Mouse (Mus musculus) gastrocnemius, postnatal 36 days (tissue): Measurements from ENCODE around the gene Ntng1. TPM values are rescaled to one million over a fixed set of nuclear protein-coding genes. Genes with fewer than 3 reads are reported as not detected.
A peak's percentile ranks its signal among the peaks of the same experiment; 100 is the strongest.

Source experiments
- DNase-seq, 2 experiments: peaks; one replicate each; pipeline ENCODE4 v3.0.0; 2022
- intact Hi-C: fragments of 180-260 bp; cut with DNase I; formaldehyde crosslinking; loops from one replicate; pipeline ENCODE4 v1.15.1; 2025
- long read RNA-seq, 2 experiments: library from polyadenylated mRNA; stranded (forward); transcript quantifications; one replicate each; pipeline ENCODE4 v2.0.0; 2021
- total RNA-seq, 2 experiments: library from RNA; stranded (reverse); gene quantifications; 2 replicates each; pipeline ENCODE4 v1.2.3; 2021

Gene Ntng1
- total RNA-seq, result under 1 TPM; 0.36 to 0.67 TPM
- long read RNA-seq, experiment 1, partial matches to known transcripts, result 0 of 2 reads
- long read RNA-seq, experiment 1, other reads (novel, unspliced or antisense), result 2 of 2 reads
- long read RNA-seq, experiment 2, partial matches to known transcripts, result 0 of 1 reads
- long read RNA-seq, experiment 2, other reads (novel, unspliced or antisense), result 1 of 1 reads

DNA sequence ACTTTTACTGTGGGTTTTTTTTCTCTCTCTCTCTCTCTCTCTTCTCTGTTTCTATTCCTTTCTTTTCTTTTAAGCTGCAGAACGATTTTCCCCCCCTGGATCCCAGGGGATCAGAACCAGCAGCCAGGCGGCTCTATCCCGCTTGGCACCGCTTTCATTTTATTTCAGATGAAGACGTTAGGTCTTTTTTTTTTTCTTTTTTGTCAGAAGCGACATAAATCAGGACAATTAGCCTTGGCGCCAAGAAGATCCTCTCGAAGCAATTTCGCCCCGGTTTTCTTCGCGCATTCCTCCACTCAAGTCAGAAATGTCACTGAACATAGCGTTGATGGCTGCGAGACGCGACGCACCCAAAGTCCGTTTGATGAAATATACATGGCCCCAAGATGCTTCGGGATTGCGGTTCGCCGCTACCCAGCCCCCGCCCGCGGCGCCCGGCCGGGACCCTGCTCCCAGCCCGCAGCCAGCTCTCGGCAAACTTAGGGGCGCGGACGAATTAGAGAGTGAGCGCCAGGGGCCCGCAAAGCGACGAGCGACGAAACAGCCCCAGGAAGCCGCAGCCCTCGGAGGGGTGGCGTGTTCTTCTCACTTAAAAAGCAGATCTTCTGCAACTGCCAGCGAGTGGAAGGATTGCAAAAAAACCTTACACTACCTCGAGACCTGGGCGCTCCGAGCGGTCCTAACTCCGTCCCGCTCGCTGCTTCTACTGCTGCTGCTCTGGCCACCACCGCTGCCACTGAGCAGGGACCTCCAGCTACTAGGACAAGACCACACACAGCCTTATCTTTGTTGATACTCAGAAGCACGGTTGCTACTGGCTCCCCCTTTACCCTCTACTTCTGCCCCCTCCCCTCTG is at the start of gene Ntng1:
TSS of gene Ntng1 (minus strand) at position 806 of the 856 bp plus-strand sequence.
- peak in 1 of 2 experiments; percentile 15 for DNase-seq
- intact Hi-C loops, result loop anchor here (5.0 kb wide), 1 partner anchor 1326 kb away; no protein-coding TSS in a partner anchor

DNA sequence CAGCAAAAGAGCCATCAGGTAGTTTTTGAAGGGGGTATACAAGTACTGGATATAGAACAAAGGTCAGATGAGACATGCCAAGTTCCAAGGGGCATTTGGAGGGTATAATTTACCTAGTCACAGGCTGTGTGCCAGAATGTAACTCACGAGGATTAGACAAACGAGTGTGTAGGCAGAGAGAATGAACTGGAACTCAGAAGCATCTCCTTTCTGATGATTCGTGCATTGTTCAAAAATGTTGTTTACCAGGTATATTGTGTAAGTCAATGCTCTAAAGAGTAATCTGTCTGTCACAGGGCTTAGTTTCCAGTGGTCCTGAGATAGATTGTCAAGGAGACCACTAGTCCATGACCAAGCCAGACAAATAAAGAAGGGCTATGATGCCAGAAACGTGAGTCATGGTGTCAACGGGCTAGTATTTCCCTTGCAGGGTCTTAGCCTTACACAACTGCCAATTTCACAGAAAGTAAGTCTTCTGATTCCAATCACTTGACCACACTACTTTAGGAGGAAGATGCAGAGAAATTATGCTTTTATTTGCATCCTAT is 43.7 kb upstream of the Ntng1 start:
- DNase-seq, result no peak
- intact Hi-C loops, result no loop called here

- intact Hi-C loops, result no loop called here
Measured at GRCm38 (mm10) chr3:110149089-110149488, 5.3 kb upstream of the Ntng1 start.

GRCm38 (mm10) chr3:110144301-110145055 is 667 bp upstream of the Ntng1 start:
- intact Hi-C loops, result loop anchor here (5.0 kb wide), 1 partner anchor 1327 kb away; no protein-coding TSS in a partner anchor
- no peak for DNase-seq

More at GRCm38 (mm10) chr3:110149089-110149488, 5.3 kb upstream of the Ntng1 start:
- no peak for DNase-seq

GRCm38 (mm10) chr3:110142314-110143205 is 1.3 kb downstream of the Ntng1 start:
- intact Hi-C loops, result loop anchor here (5.0 kb wide), 1 partner anchor 1325 kb away; no protein-coding TSS in a partner anchor
- no peak for DNase-seq

DNA sequence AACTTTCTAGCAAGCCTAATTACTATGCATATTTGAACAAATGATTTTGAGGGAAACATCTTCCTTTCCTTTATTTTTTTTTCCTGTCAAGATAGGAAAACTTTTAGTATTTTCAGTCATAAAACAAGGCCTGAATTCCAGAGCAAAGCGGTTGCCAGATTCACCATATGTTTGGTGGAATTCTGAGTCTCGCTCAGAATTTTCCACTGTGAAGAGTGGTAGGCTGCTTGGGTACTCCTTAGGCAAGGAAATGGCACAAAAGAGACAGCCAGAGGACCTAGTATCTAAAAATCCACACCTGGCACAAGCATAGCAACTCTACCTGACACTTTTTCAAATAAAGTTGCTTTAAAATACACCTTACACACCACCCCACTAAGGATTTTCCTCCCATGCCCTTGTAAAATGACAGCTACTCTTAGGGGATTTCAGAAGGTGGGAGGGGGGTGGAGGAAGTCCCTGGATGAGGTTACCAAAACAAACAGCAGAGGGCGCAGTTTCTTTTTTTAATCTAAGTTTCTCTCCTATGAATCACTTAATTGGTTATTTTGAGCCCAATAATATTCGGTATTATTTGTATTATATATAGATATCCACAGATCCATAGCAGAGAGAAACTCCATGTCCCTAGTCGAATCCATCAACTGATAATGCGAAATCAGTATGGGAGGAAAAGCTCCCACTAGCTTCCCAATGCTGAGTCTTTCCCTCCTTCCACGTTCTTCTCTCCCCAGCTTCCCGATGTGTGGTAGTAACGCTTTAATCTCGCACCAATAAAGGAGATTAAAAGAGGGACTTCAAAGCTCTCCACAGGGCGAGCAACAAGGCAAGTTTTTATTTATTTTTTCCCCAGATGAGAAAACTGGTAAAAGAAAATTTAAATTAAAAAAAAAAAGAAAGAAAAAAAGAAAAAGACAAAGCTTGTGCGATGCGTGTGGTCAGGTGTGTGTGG is 2.2 kb downstream of the Ntng1 start:
- intact Hi-C loops, result loop anchor here (5.0 kb wide), 1 partner anchor 1324 kb away; no protein-coding TSS in a partner anchor
- DNase-seq, result peak in 1 of 2 experiments; percentile 12

- intact Hi-C loops, result no loop called here
Measured at GRCm38 (mm10) chr3:110136115-110136514, 7.7 kb downstream of the Ntng1 start.

DNA sequence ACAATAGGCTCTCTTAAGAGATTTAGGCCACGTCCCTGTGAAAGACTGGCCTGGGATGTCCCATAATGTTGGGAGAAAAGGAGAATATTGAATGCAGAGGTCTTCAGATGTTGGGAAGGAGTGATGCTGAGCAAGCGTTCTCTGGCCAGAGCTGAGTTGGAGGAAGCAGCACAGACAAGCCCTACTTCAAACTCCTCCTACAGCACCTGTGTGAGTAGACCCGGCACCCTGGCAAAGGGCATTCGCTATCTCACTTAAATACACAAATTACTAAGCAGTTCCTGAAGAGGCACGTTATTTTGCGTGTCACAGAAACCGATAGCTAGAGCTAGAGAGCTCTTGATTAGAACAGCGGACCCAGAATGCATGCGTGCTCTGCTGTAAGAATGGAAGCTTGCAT is 10.7 kb downstream of the Ntng1 start:
- intact Hi-C loops, result no loop called here
- no peak for DNase-seq

More at GRCm38 (mm10) chr3:110136115-110136514, 7.7 kb downstream of the Ntng1 start:
- DNase-seq, result no peak

GRCm38 (mm10) chr3:110132289-110132688 is 11.5 kb downstream of the Ntng1 start:
- intact Hi-C loops, result no loop called here
- DNase-seq, result no peak

GRCm38 (mm10) chr3:110131043-110131891 is 12.5 kb downstream of the Ntng1 start:
- no peak for DNase-seq
- intact Hi-C loops, result no loop called here

- intact Hi-C loops, result no loop called here
- no peak for DNase-seq
Measured at GRCm38 (mm10) chr3:110129607-110130006, 14.2 kb downstream of the Ntng1 start.

DNA sequence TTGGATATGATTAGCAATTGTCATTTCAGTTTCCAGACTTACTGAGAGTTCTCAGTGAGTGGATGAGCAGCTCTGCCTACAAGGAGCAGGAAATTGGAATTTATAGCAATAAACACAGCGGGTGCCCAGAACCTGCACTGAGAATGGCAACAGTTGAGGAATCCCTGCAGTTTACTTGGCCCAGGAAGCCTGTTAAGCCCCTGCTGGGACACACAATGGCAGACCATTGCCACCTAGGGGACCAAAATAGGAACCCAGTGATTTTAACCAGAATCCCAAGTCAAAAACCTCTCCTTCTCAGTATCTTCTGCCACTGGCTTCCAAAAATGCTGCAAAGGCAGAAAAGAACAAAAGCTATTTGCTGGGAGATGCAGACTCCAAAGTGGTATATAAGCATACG is 37.8 kb downstream of the Ntng1 start:
- intact Hi-C loops, result loop anchor here (10.0 kb wide), 1 partner anchor 371 kb away; no protein-coding TSS in a partner anchor
- DNase-seq, result no peak

DNA sequence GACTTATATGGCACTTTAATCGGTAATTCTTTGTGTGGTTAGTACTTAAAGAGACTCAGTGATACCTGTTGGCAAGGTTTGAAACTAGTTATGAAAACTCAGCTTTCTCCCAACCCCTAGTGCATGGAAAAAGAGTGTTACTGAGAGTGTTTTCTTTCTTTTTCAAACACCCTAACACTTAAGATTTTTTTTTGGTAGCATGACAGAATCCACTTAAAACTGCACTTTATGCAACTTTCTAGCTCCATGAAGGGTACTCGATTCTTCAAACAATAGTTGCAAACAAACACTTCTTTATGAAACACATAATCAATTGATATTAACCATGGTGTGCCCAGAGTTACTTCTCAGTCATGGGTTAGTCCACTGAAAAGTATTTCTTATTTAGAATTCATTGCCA is 49.4 kb downstream of the Ntng1 start:
- intact Hi-C loops, result no loop called here
- no peak for DNase-seq

- no peak for DNase-seq
- intact Hi-C loops, result no loop called here
Measured at GRCm38 (mm10) chr3:110094003-110094402, 49.8 kb downstream of the Ntng1 start.

DNA sequence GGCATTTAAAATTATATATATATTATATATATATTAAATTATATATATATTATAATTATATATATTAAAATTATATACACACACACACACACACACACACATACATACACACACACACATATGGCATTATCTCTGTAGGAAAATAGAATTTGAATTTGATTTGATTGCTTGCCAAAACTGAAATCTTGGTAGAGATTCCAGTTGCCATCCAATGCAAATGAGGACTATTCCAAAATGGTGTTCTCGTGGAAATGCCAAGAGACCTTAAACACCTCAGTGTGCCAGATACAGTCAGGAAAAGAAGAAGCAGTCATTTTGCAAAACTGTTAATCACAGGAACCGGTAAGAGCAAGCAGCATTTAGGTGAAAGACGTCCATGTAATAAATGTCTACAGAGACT is 51.3 kb downstream of the Ntng1 start:
- no peak for DNase-seq
- intact Hi-C loops, result no loop called here

GRCm38 (mm10) chr3:110087189-110087588 is 56.6 kb downstream of the Ntng1 start:
- intact Hi-C loops, result no loop called here

GRCm38 (mm10) chr3:110085336-110085735 is 58.5 kb downstream of the Ntng1 start:
- no peak for DNase-seq
- intact Hi-C loops, result no loop called here

More at GRCm38 (mm10) chr3:110087189-110087588, 56.6 kb downstream of the Ntng1 start:
- no peak for DNase-seq
